Mouse (Mus musculus) limb, embryonic 15.5 days (tissue): ENCODE measurements at regions not wholly inside any gene's neighbourhood (a gene's known extent, or its start where the extent isn't known, plus 50 kb on each side); places are given as distances from the start of the nearest gene placed in this dataset.

Source experiments
- ATAC-seq: fragments of 200-750 bp; cut with Nextera tagmentation; 2 replicates; pipeline ENCODE4 v1.8.0; 2017; ENCODE audit warnings: low read depth, moderate TSS enrichment; ENCODE audit not compliant: insufficient number of reproducible peaks, low FRiP score, low TSS enrichment
- H3K27ac ChIP-seq: fragments of 300-500 bp; sonication (generic); 2 replicates; pipeline ENCODE4 v1.5.1; 2015; ENCODE audit warnings: moderate library complexity, mild to moderate bottlenecking, inconsistent platforms
- H3K27me3 ChIP-seq: fragments of 300-500 bp; sonication (generic); 2 replicates; pipeline ENCODE4 v1.6.1; 2015; ENCODE audit warnings: inconsistent platforms
- H3K36me3 ChIP-seq: fragments of 300-500 bp; sonication (generic); 2 replicates; pipeline ENCODE4 v1.6.1; 2015; ENCODE audit warnings: inconsistent platforms
- H3K4me1 ChIP-seq: fragments of 300-500 bp; sonication (generic); 2 replicates; pipeline ENCODE4 v1.6.1; 2015; ENCODE audit warnings: inconsistent platforms
- H3K4me2 ChIP-seq: fragments of 300-500 bp; sonication (generic); 2 replicates; pipeline ENCODE4 v1.6.1; 2015; ENCODE audit warnings: mild to moderate bottlenecking, inconsistent platforms
- H3K4me3 ChIP-seq: fragments of 300-500 bp; sonication (generic); 2 replicates; pipeline ENCODE4 v1.5.1; 2015; ENCODE audit warnings: mild to moderate bottlenecking, inconsistent platforms
- H3K9ac ChIP-seq: fragments of 300-500 bp; sonication (generic); 2 replicates; pipeline ENCODE4 v1.6.1; 2015; ENCODE audit warnings: inconsistent platforms
- H3K9me3 ChIP-seq: fragments of 300-500 bp; sonication (generic); 2 replicates; pipeline ENCODE4 v1.6.1; 2016; ENCODE audit warnings: inconsistent platforms
- WGBS: fragments of 180-500 bp; shearing (Covaris S2); methylation state at CpG from one replicate; pipeline ENCODE4 v1.1.7; 2015; 5-methylcytosine and 5-hydroxymethylcytosine counted together

DNA sequence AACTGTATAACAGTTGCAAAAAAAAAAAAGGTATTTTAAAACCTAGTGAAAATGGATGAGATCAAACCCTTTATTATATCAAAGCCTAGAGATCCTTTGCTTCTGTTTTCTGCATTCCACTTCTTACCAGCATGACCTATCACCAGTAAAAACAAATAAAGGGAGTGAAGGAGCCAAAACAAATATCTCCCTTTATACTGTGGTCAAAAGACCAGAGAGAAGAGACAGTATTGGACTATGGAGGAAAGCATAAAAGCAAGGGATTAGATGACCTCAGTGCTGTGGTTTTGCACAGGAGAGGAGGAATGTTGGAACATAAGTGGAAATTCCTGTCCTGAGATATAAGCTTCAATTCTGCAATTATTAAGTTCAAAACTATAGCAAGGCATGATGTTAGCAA is 307.0 kb upstream of the Thbs1 start:
- no peak for ATAC-seq
- H3K9ac ChIP-seq = no peak overlapping the region
- no peak overlapping the region for H3K4me2 ChIP-seq
- H3K4me3 ChIP-seq = no peak overlapping the region
- H3K36me3 ChIP-seq = no peaks in the 10 kb centered on the region
- H3K4me1 ChIP-seq = 0 out of 2 replicates have a peak, but pooled peaks cover 3% of the 10 kb centered on the region
- H3K27ac ChIP-seq = no peak overlapping the region
- H3K9me3 ChIP-seq = no peaks in the 10 kb centered on the region
- H3K27me3 ChIP-seq = no peaks in the 10 kb centered on the region

DNA sequence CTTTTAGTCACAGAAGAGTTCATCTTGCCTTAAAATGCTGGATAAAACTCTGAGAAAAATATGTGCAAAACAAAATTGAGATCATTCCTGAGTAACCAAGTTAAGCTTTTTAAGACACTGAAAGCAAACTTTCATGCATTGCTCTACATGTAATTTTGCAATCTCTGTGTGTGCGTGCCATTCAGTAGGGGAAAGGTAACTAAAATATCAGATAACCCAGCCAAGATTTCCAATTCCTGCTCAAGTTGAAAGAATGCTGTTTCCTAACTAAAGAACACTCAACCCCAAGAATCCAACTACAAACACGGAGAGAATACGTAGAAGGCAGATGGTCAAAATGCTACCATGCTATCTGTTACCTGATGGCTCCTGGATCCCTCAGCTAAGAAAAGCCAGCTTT is 304.6 kb upstream of the Thbs1 start:
- H3K9me3 ChIP-seq = no peaks in the 10 kb centered on the region
- no peak overlapping the region for H3K4me3 ChIP-seq
- H3K36me3 ChIP-seq = no peaks in the 10 kb centered on the region
- H3K9ac ChIP-seq = no peak overlapping the region
- H3K27ac ChIP-seq = no peak overlapping the region
- ATAC-seq = no peak
- H3K4me1 ChIP-seq = peaks cover 7% of the 10 kb centered on the region; the same call in 1 of the 2 replicates
- H3K4me2 ChIP-seq = no peak overlapping the region
- no peaks in the 10 kb centered on the region for H3K27me3 ChIP-seq
- 75% methylated on average over 3 of the region's 3 CpGs for WGBS

DNA sequence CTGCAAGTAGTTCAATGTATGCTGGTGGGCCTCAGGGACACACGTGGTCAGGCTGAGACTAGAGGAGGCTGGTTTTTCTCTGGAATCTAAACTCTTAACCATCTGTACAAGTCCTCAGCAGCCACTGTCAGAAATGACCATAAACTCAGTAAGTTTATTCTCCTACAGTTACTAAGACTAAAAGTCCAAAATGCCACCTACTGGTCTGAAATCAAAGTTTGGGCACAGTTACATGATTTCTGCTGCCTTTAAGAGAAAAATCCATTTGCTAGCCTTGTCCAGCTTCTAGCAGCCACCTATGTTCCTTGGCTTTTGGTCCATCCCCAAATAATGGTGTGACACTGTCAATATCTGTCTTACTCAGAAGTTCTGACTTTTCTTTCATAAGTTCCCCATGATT is 300.2 kb upstream of the Thbs1 start:
- H3K9ac ChIP-seq = no peak overlapping the region
- 47% methylated on average over 1 of the region's 1 CpGs for WGBS
- H3K4me1 ChIP-seq = peaks cover 7% of the 10 kb centered on the region; the same call in 1 of the 2 replicates
- H3K9me3 ChIP-seq = no peaks in the 10 kb centered on the region
- no peak overlapping the region; the same call in 1 of the 2 replicates for H3K27ac ChIP-seq
- no peaks in the 10 kb centered on the region for H3K36me3 ChIP-seq
- no peaks in the 10 kb centered on the region for H3K27me3 ChIP-seq
- no peak overlapping the region for H3K4me2 ChIP-seq
- ATAC-seq = no peak
- H3K4me3 ChIP-seq = no peak overlapping the region

DNA sequence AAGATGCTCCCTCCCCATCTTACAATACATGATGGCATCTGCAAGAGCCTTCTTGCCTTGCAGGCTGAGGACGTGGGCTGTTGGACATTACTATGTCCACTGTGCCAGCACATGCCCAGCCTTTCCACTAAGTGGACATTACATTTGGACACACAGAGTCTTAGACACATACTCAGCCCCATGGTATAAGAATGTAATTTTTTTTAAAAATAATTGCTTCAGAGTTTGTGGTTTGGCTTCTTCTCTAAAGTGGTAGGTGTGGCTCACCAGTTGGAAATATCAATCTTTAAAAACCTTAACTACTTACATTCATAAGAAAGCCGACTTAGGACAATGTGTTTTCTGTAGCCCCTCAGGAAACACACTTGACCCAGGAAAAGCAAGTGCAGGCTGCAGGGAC is 299.7 kb upstream of the Thbs1 start:
- Histone ChIP-seq H3K27ac (no peak overlapping the region; the same call in 1 of the 2 replicates), H3K4me3 (no peak overlapping the region), H3K4me2 (no peak overlapping the region), H3K9me3 (no peaks in the 10 kb centered on the region), H3K9ac (no peak overlapping the region), H3K4me1 (peaks cover 7% of the 10 kb centered on the region; the same call in 1 of the 2 replicates), H3K36me3 (no peaks in the 10 kb centered on the region), H3K27me3 (no peaks in the 10 kb centered on the region)
- no peak for ATAC-seq
- 66% methylated on average over 2 of the region's 2 CpGs for WGBS

DNA sequence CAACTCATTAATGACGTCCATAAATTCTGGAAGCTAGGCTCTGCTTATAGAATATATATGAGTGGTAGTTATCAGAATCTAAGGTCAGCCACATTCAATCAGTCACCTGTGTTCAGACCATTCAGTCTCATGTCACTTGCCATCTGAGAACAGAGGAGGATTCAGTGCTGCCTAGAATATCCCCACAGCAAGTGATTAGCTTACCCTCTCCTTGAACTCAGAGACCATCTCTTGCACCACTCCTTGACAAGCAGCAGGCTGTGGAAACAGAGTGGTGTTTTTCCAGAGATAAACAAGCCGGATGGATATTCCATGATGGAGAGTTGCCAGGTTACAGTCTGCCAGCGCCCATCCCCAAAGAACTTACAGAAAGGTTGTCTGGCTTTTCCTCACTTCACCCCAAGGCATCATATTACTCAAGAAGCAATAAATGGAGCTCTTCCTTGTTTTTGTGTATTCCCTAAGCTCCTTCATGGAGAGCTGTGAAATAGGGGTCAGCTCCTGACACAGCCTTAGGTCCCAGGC is 291.9 kb upstream of the Thbs1 start:
- Histone ChIP-seq H3K27ac (no peak overlapping the region), H3K36me3 (no peaks in the 10 kb centered on the region), H3K4me2 (no peak overlapping the region), H3K27me3 (no peaks in the 10 kb centered on the region), H3K9ac (no peak overlapping the region), H3K4me1 (no peaks in the 10 kb centered on the region), H3K4me3 (no peak overlapping the region), H3K9me3 (no peaks in the 10 kb centered on the region)
- 65% methylated on average over 3 of the region's 3 CpGs for WGBS
- no peak for ATAC-seq

DNA sequence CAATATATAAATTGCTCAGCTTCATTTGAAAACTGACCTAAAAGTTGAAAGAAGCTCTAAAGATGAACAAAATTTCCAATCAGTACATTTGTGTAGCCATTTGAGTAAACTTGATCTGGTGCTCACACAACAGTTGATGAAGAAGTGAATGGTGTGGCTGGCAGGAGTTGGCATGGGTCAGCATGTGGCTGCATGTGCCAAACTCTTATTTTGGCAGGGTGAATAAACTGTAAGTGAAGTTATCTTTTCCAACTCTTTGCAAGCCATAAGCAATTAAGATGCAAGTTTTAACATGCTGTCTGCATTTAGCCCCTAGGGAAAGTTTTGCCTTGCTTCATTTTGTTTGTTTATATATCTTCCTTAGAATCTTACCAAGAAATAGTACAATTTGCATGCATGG is 291.0 kb upstream of the Thbs1 start:
- no peak overlapping the region for H3K27ac ChIP-seq
- no peak for ATAC-seq
- H3K4me1 ChIP-seq = no peaks in the 10 kb centered on the region; the same call in 1 of the 2 replicates
- no peak overlapping the region for H3K4me3 ChIP-seq
- no peak overlapping the region for H3K4me2 ChIP-seq
- H3K9ac ChIP-seq = no peak overlapping the region
- no peaks in the 10 kb centered on the region for H3K27me3 ChIP-seq
- H3K36me3 ChIP-seq = no peaks in the 10 kb centered on the region
- H3K9me3 ChIP-seq = no peaks in the 10 kb centered on the region

DNA sequence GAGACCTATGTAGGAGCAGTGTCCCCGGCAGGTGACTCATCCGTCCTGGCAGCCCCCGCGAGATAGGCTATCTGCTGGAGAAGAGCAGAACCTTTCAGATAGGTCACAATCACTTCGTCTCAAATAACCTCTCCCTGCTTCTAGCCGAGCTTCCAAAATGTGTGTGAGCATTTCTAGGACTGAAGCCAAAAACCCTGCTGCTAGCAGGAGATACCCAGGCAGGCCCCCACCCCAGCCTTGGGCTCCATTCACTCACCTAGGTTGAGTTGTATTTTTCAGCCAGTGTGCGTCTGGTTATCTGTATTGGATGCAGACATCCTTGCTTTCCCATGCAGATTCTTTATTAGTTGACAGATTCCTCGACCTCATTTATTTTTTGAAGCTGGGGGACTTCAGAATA is 286.6 kb upstream of the Thbs1 start:
- Histone ChIP-seq H3K9me3 (no peaks in the 10 kb centered on the region), H3K27ac (no peak overlapping the region), H3K27me3 (no peaks in the 10 kb centered on the region), H3K4me3 (no peak overlapping the region), H3K4me1 (no peaks in the 10 kb centered on the region; the same call in 1 of the 2 replicates), H3K36me3 (no peaks in the 10 kb centered on the region), H3K4me2 (no peak overlapping the region), H3K9ac (no peak overlapping the region)
- no peak for ATAC-seq
- WGBS = 64% methylated on average over 8 of the region's 8 CpGs

DNA sequence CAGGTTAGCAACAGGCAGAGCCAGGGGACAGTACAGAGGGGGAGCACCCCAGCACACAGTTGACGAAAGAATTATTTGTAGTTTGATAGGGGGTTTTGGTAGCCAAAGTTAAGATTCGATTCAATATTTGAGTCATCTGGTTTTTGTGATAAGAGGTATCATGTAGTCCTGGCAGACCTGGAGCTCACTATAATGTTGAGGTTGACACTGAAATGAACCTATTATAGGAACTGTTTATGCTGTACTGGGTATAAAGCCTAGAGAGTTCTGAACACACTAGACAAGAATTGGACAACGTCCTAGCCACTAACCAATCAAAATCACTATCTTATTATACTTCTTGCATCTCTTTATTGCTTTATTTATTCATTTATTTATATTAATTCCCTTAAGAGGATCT is 284.4 kb upstream of the Thbs1 start:
- 79% methylated on average over 3 of the region's 3 CpGs for WGBS
- ATAC-seq = no peak
- Histone ChIP-seq H3K4me1 (no peaks in the 10 kb centered on the region; the same call in 1 of the 2 replicates), H3K4me3 (no peak overlapping the region), H3K9me3 (no peaks in the 10 kb centered on the region), H3K9ac (no peak overlapping the region), H3K36me3 (no peaks in the 10 kb centered on the region), H3K4me2 (no peak overlapping the region), H3K27ac (no peak overlapping the region), H3K27me3 (no peaks in the 10 kb centered on the region)

DNA sequence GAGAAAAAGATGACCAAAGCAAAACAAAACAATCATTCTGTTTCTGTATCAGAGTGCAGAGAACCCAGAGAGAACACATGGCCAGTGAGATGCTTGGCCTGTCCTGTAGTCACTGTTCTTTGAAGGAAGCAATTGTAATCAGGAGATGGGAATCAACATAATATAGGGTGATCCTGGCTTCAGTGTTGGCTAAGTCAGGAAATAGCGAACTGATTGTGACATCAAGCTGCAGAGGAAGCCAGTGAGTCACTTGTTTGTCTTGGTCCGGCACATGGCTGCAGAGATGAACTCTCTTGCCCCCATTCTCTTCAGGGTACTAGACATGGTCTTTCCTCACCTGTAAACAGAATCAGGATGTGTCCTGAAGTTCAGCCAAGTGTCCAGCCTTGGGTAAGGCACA is 273.3 kb upstream of the Thbs1 start:
- no peak for ATAC-seq
- Histone ChIP-seq H3K27ac (no peak overlapping the region), H3K4me2 (no peak overlapping the region), H3K9ac (no peak overlapping the region), H3K27me3 (no peaks in the 10 kb centered on the region), H3K4me1 (no peaks in the 10 kb centered on the region), H3K4me3 (no peak overlapping the region), H3K9me3 (no peaks in the 10 kb centered on the region), H3K36me3 (no peaks in the 10 kb centered on the region)
- WGBS = 74% methylated on average over 2 of the region's 2 CpGs

DNA sequence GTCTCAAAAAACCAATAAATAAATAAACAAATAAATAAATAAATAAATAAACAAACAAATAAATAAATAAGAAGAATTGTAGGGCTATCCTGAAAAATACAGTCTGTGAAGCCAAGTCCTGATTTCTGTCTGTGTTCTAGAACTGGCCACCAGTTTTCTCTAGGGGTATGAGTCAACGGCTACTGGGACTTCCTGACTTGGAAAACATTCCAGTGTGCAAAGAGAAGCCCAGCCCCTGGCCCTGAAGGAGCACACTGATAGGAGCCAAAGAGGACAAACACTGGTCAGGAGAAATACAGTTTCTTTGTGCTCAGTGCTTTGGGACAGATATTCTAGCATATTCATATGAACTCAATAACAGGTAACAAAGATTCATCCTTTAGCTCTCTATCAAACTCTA is 271.3 kb upstream of the Thbs1 start:
- Histone ChIP-seq H3K27ac (no peak overlapping the region), H3K4me3 (no peak overlapping the region), H3K36me3 (no peaks in the 10 kb centered on the region), H3K9ac (no peak overlapping the region), H3K27me3 (no peaks in the 10 kb centered on the region), H3K4me2 (no peak overlapping the region), H3K9me3 (no peaks in the 10 kb centered on the region), H3K4me1 (no peaks in the 10 kb centered on the region)
- 71% methylated on average over 1 of the region's 1 CpGs for WGBS
- no peak for ATAC-seq

DNA sequence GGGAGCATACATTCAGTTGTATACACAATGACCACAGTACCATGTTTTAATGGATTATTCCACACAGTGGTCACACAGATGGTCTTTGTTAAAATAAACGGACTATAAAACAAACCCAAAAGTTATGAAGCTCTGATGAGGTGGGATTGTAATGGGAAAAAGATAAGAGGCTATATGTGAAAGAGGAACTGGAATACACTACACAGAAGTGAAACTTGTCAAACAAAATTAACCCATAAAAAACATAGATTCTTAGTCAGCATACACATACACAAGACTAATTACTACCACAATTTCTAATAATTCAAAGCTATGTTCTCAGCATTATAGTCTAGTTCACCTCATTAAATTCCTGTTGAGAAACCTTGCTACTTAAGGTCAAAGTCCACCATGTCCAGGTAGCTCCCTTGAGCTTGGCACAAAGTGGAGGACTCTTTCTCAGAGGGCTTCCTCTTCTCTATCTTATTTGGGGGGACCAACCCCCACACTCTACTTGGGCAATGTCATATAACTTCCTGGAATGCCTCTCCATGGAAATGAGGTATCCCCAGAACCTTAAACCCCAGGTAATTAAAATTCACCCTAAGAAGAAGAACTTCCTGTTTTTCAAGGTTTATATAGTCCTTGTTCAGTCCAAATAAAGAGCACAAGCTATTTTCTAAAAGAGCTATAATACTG is 269.2 kb upstream of the Thbs1 start:
- no peaks in the 10 kb centered on the region for H3K4me1 ChIP-seq
- H3K27ac ChIP-seq = no peak overlapping the region
- no peak for ATAC-seq
- H3K36me3 ChIP-seq = no peaks in the 10 kb centered on the region
- H3K9ac ChIP-seq = no peak overlapping the region
- WGBS = 53% methylated on average over 1 of the region's 1 CpGs
- H3K27me3 ChIP-seq = no peaks in the 10 kb centered on the region
- no peak overlapping the region for H3K4me3 ChIP-seq
- no peak overlapping the region for H3K4me2 ChIP-seq
- H3K9me3 ChIP-seq = no peaks in the 10 kb centered on the region

DNA sequence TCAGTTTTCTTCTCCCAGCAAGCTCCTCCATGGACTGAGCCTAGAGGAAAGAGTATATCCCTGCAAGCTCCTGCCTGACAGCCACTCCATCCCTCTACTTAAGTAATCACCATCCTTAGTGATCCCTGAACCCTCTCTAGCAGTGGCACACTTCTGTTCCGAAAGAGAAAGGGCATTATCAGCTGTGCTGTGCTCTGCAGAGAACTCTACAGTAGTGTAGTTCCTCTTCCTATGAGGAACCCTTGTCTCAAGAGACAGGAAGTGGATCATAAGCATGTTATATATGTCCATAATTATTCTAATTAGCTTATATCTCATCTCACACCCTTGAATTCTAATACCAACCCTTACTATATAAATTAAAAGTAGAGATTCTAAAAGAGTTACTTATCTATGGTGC is 259.2 kb upstream of the Thbs1 start:
- Histone ChIP-seq H3K27ac (no peak overlapping the region), H3K9me3 (no peaks in the 10 kb centered on the region), H3K4me3 (no peak overlapping the region), H3K27me3 (no peaks in the 10 kb centered on the region), H3K36me3 (no peaks in the 10 kb centered on the region), H3K4me2 (no peak overlapping the region), H3K4me1 (no peaks in the 10 kb centered on the region), H3K9ac (no peak overlapping the region)
- ATAC-seq = no peak
- 73% methylated on average over 1 of the region's 1 CpGs for WGBS

DNA sequence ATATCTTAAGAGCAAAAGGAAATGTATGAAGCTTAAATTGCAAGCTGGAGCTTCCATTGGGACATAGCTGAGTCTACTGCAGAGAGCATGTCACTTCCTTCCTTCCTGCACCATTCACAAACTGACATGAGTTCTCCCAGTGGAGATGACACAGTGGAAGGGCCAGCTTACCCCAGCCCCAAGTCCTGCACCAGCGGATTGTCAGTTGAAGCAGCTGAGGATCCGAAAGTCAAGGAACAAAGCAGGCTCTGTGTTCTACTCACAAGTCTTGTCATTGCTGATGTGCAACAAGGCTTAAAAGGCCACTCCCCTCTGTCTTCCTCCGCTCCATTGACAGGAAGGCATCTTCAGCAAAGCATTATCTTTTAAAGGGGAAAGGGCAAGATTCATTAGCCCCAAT is 249.4 kb upstream of the Thbs1 start:
- Histone ChIP-seq H3K9me3 (no peaks in the 10 kb centered on the region), H3K4me1 (peaks cover 10% of the 10 kb centered on the region), H3K27me3 (no peaks in the 10 kb centered on the region), H3K36me3 (no peaks in the 10 kb centered on the region), H3K4me3 (no peak overlapping the region), H3K4me2 (no peak overlapping the region), H3K9ac (no peak overlapping the region), H3K27ac (no peak overlapping the region)
- ATAC-seq = no peak
- WGBS = 85% methylated on average over 3 of the region's 3 CpGs
